Mouse (Mus musculus) thymus, adult 2 months (tissue): ENCODE measurements around the gene Zbtb17.

ENCODE experiments used
- CTCF ChIP-seq: fragments of 200-500 bp; IDR thresholded peaks from 2 replicates; pipeline ENCODE4 v1.5.1; 2012; ENCODE audit warnings: mild to moderate bottlenecking, control low read depth, low read length, moderate library complexity, borderline replicate concordance; ENCODE audit not compliant: control insufficient read depth, poor library complexity, insufficient read depth; ENCODE audit errors: extremely low read depth
- POLR2A ChIP-seq: fragments of 200-500 bp; IDR thresholded peaks from 2 replicates; pipeline ENCODE4 v1.6.1; 2012; ENCODE audit warnings: mild to moderate bottlenecking, low read length, control low read depth, moderate library complexity; ENCODE audit not compliant: control insufficient read depth, poor library complexity, insufficient read depth; ENCODE audit errors: extremely low read depth

DNA sequence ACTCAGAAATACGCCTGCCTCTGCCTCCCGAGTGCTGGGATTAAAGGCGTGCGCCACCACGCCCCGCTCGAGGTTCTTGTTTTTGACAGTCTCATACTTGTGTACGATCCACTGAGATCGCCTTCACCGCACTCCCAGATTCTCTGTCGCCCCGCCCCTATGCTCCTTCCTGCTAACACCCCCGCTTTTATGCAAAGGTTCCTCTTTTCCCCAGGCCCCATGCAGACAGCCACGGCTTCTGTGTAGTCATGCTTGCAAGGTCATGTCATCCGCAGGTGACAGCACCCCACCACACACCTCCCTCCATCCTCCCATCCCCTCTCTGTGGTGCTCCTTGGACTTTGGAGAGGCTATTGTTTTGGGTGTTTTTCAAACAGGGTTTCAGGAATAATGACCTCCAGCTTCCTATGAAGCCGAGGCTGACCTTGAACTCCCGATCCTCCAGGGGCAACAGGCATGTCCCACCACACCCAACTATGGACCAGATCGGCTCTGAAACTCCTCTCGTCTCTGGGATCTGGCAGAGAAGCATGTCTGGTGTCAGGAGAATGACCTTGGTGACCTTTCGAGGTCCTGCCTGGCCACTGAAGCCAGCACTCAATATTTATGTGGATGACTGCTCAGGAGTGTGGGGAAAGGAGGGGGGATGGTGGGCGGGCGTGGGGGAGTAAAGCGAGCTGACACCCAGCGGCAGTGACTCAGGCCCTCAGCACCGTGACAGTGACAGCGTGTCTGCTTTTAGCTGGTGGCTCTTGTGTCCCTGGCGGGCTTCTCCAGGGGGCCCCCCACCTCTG, 24.9 kb upstream of the Zbtb17 start:
- TF ChIP-seq CTCF: no peak
- TF ChIP-seq POLR2A: no peak
